Mouse (Mus musculus) urinary bladder, postnatal 14 days (tissue): ENCODE results near the gene Thegl.
"Not testable (repeated sequence)": the region's sequence is repeated elsewhere in the genome, so short reads cannot be mapped to it uniquely, and the experiment has no call there.

Experiments used
- DNase-seq: peaks from one replicate; pipeline ENCODE4 v3.0.0; 2021; ENCODE audit warnings: low spot score

Gene Thegl

DNA sequence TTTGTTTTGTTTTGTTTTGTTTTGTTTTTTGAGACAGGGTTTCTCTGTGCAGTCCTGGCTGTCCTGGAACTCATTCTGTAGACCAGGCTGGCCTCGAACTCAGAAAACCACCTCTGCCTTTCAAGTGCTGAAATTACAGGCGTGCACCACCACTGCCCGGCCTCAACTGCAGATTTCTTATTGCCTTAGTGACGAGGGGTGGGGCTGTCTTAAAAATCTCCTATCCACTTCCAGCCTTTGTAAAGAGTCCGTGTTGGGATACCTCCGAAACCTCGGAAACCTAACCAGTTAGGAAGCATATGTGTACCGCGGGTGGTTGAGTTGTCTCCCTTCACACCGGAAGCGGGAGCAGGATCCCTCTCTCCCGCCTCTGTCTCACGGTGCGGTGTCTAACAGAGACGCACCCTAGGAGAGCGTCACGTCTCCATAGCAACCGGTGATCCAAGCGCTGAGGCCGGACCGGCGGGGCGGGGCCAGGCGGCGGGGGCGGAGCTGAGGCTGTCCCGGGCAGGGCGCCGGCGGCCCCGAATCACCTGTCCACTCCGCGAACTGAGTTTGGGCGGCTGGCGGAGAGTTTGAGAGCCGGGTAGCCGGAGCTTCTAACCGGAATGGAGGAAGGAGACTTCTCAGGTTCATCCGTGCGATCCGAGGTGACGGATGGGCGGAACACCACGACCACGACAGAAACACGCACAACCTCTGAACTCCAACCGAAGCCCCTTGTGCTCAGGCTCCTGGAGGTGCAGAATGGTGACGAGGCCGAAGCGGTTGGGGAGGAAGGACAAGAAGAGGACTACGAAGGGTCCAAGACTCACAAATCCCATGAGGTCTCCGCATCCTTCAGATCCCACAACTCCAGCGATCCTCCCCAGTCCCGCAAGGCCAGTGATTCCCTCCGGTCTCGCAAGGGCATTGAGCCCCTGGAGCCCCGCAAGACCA lies at the start of gene Thegl:
Gene Thegl, plus strand, starts transcription at position 480 of the 939 bp plus-strand sequence.
- DNase-seq = peak; percentile 83

DNA sequence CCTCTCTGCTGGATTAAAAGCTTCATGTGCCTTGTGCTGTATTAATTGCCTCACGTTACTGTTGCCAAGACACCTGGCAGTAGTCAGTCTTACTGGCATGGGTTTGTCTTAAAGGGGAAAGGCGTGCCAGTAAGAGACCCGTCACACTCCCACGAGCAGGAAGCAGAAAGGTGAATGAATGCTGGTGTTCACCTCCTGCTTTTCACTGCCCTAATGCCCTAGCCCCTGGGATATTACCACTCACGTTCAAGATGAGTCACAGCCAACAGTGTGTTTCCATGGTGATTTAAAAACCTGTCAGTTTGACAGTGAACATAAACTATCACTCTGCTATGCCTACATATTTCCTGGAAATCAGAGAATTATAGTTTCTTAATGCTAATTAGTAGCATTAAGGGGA lies 46.6 kb upstream of the Thegl start:
- no peak for DNase-seq

DNA sequence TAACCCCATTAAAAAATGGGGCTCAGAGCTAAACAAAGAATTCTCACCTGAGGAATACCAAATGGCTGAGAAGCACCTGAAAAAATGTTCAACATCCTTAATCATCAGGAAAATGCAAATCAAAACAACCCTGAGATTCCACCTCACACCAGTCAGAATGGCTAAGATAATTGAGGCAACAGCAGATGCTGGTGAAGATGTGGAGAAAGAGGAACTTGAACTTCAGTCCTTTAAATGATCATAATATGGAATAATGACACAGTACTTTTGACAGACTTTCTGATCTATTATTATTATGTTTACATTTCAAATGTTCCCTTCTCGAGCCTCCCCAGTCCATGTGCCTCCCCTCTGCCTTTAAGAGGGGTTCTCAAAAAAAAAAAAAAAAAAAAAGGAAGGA lies 44.7 kb upstream of the Thegl start:
- not testable (repeated sequence) for DNase-seq

DNA sequence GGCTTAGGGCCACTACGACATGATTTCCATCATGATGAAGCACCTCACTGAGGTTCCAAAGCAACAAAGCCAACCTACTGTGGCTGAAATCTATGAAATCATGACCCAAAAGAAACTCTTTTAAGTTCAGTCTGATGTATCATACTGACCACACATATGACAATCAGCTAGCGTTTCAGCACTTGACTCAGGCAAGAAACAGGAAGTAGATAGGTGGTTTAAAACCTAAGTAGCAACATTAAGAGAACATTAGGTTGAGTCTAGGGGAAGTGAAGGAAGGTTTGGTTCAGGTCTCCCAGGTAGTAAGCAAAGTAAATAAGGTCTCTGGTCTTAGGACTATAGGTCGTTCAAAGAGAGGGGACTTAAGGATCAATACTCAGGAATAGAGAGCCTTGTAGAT lies 42.3 kb upstream of the Thegl start:
- DNase-seq = no peak

DNA sequence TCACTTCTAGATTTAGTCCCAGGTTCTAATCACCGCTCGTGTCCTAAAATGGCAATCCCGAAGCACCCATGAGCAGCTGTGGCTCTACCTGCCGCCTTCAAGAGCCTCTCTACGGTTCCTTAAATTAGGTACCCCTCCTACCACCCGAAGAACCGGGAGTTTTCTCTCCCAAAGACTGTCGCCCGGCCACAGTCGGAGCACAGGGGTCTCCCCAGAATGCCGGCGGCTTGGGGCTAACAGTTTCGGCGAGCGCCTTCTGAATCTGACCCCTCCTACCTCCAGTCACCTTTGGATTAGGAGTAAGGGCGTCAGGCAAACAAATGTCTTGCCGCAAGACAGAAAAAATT lies 41.6 kb upstream of the Thegl start:
- no peak for DNase-seq

DNA sequence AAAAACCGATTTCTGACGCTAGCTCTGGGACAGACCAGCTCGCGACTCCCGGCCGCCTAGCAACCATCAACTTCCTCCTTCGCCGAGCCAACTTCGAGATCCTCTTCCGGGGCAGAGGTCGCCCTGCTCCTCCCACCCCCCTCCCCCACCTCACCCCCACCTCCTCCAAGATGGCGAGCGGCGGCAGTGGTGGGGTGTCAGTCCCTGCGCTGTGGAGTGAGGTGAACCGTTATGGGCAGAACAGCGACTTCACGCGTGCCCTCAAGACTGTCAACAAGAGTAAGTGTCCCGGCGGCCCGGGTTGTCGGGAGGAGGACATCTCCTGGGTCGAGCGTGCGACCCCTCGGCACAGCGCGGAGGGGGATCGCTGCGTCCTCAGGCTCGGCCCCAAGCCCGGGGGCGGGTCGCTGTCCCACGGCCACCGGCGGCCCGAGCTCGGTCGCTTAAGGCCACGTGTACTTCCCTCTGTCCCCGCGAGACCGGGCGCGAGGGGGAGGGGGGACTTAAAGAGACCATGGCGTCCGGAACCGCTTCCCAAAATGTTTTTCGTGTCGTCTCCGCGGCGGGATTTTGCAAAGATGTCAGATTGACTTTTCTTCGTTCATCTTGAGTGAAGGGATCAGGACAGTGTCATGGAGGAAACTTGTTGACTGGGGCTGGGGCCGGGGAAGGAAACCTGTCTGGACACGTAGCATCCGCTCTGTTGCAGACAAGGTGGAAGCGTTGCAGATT lies 41.1 kb upstream of the Thegl start, which contains the start of gene Srp72:
Gene Srp72, plus strand, starts transcription at position 130 of the 732 bp plus-strand sequence.
- peak; percentile 84 for DNase-seq

DNA sequence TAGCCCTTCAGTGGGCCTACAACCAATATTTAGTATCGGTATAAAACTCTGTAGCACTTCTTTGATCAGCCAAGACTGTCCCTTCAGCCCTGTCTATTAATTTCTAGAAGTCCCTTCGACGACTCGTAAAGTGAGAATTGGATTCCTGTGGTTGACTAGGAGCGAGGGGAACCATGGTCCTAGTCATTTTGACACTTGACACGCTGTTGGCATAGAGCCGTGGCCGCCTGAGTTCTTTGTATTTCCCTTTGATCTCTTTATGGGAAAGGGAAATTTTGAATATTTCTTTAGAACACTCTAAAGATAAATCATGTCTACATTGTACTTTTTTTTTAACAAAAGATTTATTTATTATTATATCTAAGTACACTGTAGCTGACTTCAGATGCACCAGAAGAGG lies 40.1 kb upstream of the Thegl start:
- no peak for DNase-seq

DNA sequence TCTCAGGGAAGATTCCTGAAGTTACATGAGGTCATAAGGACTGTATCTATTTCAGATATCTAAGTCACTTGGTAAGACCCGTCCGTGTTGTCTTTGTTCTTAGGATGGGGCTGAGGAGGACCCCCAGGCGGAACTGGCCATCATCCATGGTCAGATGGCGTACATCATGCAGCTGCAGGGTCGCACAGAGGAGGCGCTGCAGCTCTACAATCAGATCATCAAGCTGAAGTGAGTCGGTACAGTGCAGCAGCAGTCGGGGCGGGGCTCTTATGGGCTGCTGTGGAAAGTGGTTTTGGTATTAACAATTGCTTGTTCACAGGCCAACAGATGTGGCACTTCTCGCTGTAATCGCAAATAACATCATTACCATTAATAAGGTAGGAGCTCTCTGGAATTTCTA lies 31.8 kb upstream of the Thegl start:
- no peak for DNase-seq

DNA sequence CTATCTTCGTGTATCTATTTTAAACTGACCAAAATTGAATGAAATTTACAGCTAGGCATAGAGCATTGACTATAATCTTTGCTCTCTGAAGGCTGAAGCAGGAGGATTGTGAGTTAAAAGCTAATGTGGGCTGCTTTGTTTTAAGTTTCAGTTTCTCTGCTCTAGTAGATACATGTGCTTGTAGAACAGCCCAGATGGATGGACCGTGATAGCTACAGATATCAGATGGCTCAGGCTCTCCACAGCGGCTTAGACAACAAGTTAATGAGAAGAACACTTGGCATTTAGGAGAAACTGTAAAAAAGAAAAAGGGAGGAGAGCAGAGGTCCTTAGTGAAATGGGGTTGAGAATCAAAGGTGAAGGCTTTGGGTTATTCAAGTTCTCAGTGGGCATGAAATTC lies 25.0 kb upstream of the Thegl start:
- no peak for DNase-seq

DNA sequence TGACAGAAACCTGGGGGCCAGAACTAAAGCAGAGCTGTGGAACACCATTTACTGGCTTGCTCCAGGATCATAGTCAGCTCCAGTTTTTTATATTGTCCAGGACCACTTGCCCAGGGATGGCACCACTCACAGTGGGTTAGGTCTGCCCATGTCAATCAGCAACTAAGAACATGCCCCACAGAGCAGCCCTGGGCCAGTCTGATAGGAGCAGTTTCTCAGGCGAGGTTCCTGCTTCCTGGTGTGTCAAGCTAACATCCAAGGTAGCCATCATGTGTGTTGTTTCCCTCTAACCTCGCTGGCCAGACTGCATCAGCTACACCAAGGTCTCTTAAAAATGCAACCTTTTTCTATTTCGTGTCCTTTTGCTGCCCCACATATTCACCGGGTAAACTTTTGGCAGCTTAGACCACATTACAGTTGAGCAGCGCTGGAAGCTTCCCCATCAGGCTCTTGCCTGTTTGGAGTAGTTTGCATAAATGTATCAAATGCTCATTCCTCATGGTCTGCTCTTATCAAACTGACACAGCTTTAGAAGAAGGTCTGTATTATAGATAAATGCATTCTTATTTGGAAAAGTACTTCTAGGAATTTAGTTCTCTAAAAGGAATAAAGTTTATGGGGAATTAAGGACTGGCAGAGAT lies 22.5 kb upstream of the Thegl start:
- no peak for DNase-seq

DNA sequence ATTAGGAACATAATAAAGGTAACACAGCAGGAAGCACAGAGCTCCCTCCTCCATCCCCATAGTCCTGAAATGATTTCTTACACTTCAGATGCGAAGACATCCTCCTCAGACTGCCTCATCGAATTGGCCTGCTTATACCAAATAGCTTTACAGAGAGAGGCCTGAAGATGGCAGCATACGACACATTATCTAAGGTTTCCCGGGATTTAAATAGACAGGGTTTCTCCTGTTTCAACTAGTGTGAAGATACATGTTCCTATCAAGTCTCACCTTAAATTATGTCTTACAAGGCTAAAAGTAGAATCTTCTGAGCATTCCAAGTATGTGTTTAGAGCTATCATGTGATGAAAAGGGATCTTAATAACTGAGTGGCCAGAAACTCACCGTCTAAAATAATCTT lies 17.4 kb upstream of the Thegl start:
- no peak for DNase-seq

DNA sequence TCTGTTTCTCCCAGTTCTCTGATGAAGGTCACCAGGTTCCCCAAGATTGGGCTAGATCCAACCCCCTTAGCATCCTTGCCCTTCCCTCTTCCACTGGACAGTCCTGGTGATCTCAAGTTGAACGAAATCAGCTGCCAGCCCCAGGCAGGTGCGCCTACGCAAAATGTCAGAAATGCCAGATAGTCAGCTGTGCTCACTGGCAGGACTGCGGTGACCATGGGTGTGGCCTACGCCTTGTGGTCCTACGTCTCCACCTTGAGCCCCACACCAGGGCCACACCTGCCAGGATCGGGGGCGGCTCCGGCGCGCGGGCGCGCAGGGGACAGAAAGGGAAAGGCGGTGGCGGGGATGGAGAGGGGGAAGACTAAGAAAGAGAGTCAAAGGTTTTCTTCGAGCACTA lies 14.6 kb upstream of the Thegl start:
- no peak for DNase-seq

DNA sequence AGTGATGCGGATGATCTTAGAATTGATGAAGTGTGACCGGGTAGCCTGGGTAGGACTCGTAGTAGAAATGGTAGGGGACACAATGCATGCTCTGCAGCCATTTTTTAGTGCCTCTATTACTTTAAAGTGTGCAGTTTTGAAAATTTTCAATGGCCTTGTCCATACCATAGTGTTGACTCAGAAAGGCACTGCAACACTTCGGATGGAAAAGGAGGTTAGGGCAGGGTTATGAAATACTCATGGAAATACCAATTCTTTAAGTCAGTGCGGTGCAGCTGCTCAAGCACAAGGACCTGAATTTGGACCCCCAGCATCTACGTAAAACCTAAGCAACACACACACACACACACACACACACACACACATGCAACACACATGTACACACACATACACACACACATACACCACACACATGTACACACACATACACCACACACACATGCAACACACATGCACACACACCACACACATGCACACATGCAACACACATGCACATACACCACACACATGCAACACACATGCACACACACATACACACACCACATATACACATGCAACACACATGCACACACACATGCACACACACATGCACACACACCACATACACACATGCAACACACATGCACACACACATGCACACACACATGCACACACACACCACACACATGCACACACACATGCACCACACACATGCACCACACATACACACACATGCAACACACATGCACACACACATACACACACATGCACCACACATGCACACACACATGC lies 11.6 kb upstream of the Thegl start, which contains the start of gene Arl9:
Gene Arl9, plus strand, starts transcription at position 5 of the 771 bp plus-strand sequence.
- no peak for DNase-seq

DNA sequence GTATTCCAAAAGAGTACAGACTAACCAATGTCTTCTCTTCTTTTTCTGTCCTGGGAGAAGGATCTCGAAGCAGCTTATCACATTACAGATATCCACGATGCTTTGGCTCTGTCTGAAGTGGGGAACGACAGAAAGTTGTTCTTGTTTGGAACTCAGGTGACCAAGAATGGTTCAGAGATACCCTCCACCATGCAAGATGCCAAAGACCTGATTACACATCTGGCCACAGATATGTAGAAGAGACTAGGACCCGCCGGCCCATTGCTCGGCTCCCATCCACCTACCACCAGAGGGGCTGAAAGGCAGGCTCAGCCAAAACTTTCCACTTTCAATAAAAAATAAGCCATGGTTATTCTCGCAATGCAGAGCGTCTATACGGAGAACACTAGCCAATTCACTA lies 5.5 kb upstream of the Thegl start:
- no peak for DNase-seq

DNA sequence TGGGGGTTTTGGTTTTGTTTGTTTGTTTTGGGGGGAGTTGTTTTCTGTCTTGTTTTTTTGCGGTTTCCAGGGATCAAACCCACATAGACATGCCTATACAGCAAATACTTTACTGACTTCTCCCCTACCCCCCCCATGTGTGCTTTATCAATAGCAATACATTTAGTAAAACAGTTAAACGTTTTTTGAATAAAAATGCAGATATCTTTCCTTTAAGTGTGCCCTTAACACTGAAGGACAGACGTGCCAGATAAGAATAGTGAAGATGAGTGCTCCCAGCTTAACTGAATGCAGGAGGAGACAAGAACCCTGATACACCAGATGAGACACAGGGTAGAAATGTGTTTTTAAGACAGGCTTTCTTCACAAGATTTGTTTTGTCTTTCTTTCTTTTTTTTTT lies 4.7 kb upstream of the Thegl start:
- DNase-seq = no peak

DNA sequence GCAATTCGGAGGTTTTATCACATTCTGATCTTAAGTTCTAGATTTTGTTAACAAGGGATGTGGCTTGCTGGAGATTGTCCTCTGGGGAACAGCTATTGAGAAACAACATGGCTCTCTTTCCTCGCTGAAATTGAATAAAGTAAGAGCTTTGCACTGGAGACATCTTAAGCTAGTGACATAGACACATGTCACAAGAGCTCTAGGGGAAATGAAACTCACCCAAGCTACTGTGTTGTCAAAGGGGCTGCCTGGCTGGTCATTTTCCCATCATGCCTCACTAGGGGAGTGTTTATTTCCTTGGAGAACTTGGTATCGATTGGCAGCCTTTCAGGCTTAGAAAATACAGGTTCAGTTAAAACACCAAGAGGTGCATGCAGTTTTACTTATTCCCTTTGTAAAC lies 2.7 kb upstream of the Thegl start:
- DNase-seq = no peak

DNA sequence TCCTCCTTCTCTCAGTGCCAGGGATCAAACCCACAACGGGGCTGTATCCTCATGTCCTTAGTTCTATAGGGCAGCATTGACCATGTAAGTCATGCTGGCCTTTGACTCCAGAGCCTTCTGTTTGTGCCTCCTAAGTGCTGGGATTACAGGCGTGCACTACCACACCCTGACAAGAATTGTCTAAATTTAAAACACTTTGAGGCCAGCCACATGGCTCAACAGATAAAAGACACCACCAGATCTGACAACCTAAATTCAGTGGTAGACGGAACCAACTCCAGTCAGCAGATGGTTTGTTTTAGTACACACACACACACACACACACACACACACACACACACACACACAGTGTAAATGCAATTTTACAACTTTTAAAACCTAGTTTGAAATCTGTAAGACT lies 12.2 kb downstream of the Thegl start:
- DNase-seq = no peak

DNA sequence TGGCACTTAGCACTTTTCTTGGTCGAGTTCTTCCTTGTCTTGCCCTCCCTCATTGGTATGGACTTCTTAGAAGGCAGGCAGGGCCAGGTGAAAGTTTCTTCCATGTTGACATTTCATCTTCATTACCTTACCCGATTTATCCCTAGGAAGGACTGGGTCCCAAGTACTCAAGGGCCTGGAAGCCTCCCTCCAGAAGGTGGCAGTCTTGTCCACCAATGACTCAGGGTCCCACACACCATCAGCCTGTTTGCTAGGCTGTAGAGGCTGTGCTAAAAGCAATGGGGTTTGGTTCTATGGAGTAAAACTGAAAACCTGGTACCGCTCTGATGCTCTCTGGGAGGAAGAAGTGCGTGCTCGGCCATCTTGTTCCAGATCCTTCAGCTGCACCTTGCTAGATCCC lies 13.9 kb downstream of the Thegl start:
- DNase-seq = peak; percentile 53

DNA sequence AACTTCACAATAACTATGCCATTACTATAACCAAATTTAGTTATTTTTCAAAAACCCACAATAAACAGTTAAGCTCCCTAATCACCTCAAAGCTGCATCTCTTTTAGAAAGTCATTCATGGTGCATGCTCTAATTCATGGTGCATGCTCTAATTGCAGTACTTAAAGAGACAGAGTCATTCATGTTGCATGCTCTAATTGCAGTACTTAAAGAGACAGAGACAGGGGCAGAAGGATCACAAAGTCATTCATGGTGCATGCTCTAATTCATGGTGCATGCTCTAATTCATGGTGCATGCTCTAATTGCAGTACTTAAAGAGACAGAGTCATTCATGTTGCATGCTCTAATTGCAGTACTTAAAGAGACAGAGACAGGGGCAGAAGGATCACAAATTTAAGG lies 19.3 kb downstream of the Thegl start:
- DNase-seq = not testable (repeated sequence)

DNA sequence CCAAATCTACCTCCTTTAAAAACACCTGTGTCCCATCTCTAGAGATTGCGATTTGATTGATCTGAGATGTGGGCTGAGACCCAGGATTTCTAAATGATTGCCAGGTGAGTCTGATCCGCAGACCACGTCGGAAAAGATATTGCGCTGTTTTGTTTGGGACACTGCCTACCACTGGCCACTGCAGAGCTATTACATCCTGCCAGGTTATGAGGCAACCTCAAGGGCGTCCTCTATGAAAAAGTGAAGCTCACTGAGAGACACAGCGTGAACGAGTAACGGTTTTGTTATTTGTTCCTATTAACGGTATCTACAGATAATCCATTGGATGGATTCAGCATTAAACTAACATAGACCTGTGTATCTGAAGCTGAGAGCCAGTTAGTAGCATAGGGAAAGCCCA lies 22.6 kb downstream of the Thegl start:
- DNase-seq = no peak

DNA sequence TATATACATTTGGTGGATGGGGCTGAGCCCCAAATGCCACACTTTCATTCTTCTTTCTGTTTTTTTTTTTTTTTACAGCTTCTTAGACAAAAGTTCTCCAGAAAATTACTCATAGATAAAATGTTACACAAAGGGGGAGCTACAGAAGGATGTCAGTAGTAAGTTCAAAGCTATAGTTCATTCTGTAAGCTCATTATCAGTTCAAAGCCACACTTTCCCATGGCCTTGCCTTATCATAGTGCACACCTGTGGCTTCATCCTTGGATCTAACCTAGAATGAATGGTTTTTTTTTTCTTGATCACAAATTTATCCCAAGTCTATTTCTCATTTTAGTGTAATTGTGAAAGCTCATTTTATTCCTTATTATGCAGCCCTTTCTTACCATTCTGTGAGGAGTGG lies 23.6 kb downstream of the Thegl start:
- no peak for DNase-seq

DNA sequence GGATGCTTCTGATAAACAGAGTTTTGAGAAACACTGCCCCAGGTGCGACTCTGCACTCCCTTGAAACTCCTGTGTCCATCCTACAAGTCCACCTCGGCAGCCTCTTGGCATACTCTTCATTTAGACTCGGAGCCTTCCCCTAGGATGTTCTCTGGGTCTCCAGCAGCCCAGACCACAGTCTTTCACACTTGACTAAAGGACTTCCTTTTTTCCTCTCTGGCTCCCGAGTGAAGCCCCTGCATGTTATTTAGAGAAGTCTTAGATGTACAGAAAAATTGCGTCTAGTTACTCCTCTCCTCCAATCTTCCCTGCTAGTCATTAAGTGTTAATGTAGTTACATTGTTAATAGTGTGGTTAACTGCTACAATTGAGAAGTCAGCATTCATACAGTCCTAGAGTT lies 28.5 kb downstream of the Thegl start:
- DNase-seq = no peak
